Mouse (Mus musculus): Measurements from ENCODE around the gene Rab23.
A peak's percentile ranks its signal among the peaks of the same experiment; 100 is the strongest.
"Not testable (repeated sequence)": the region's sequence is repeated elsewhere in the genome, so short reads cannot be mapped to it uniquely, and the experiment has no call there.

Rab23 gene

GRCm38 (mm10) chr1:33734001-33734685 is 14.5 kb downstream of the Rab23 start:
- peak; percentile 17 for DNase-seq (ENCODE audit: low spot score)

- no peak for DNase-seq (ENCODE audit: low spot score)
These were observed 18.6 kb downstream of the Rab23 start for GRCm38 (mm10) chr1:33738281-33738680.

- DNase-seq (ENCODE audit: low spot score) = no peak
These were observed 19.1 kb downstream of the Rab23 start for GRCm38 (mm10) chr1:33738681-33739278.

- peak; percentile 39 for DNase-seq (ENCODE audit: low spot score)
These were observed 19.6 kb downstream of the Rab23 start for GRCm38 (mm10) chr1:33739302-33739701.

GRCm38 (mm10) chr1:33742903-33743302 is 23.2 kb downstream of the Rab23 start:
- DNase-seq (ENCODE audit: low spot score) = peak; percentile 47

GRCm38 (mm10) chr1:33744815-33745214 is 25.1 kb downstream of the Rab23 start:
- not testable (repeated sequence) for DNase-seq (ENCODE audit: low spot score)

- no peak for DNase-seq (ENCODE audit: low spot score)
These were observed 26.2 kb downstream of the Rab23 start for GRCm38 (mm10) chr1:33745901-33746300.

- DNase-seq (ENCODE audit: low spot score) = no peak
These were observed 29.4 kb downstream of the Rab23 start for GRCm38 (mm10) chr1:33749109-33749508.

- DNase-seq (ENCODE audit: low spot score) = not testable (repeated sequence)
These were observed 30.0 kb downstream of the Rab23 start for GRCm38 (mm10) chr1:33749709-33750108.

GRCm38 (mm10) chr1:33751283-33751682 is 31.6 kb downstream of the Rab23 start:
- DNase-seq (ENCODE audit: low spot score) = no peak

- peak; percentile 84 for DNase-seq (ENCODE audit: low spot score)
These were observed 34.4 kb downstream of the Rab23 start for GRCm38 (mm10) chr1:33754089-33754488.

- peak; percentile 84 for DNase-seq (ENCODE audit: low spot score)
These were observed 35.5 kb downstream of the Rab23 start for GRCm38 (mm10) chr1:33754965-33755735.

- DNase-seq (ENCODE audit: low spot score) = peak; percentile 23
These were observed 36.1 kb downstream of the Rab23 start for GRCm38 (mm10) chr1:33755799-33756198.

- peak; percentile 52 for DNase-seq (ENCODE audit: low spot score)
These were observed 36.8 kb downstream of the Rab23 start for GRCm38 (mm10) chr1:33756258-33757032.

GRCm38 (mm10) chr1:33757033-33757413 is 37.3 kb downstream of the Rab23 start:
- DNase-seq (ENCODE audit: low spot score) = peak; percentile 41

GRCm38 (mm10) chr1:33757491-33758041 is 37.9 kb downstream of the Rab23 start, which contains the start of gene Bag2:
Gene Bag2, minus strand, starts transcription at chr1:33757795.
- DNase-seq (ENCODE audit: low spot score) = peak; percentile 83

- no peak for DNase-seq (ENCODE audit: low spot score)
These were observed 38.8 kb downstream of the Rab23 start for GRCm38 (mm10) chr1:33758488-33758887.

GRCm38 (mm10) chr1:33763826-33764225 is 44.1 kb downstream of the Rab23 start:
- DNase-seq (ENCODE audit: low spot score) = no peak

- DNase-seq (ENCODE audit: low spot score) = no peak
These were observed 45.9 kb downstream of the Rab23 start for GRCm38 (mm10) chr1:33765468-33766080.

- no peak for DNase-seq (ENCODE audit: low spot score)
These were observed 47.1 kb downstream of the Rab23 start for GRCm38 (mm10) chr1:33766520-33767508.

All from yolk sac, embryonic 10.5 days (tissue).